Comparison of ENCODE assay signal across 24 mouse cellular contexts in the genomic region with DNA sequence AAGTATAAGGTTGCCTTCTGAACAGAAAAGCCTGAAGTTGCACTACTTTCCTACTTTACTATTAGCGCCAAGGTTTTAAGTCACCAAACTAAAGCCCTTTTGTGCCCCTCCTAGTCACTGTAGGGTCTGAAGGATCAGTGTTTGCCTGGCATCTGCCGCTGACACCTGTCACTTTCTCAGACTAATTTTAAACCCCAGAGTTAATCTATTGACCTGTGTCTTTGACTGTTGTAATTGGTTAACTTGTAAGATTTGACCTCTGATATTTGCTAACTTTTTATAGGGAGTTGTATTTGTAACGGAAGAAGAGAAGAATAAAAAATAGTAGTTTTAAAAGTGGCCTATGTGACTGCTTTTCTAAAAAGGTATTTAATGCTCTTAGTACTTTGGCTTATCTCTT. TPM values are rescaled to one million over a fixed set of nuclear protein-coding genes. Genes with fewer than 3 reads are reported as not detected.
DNase-seq lines count a peak whose midpoint lies in the region; ATAC-seq and TF ChIP-seq lines count a peak whose summit lies in the region.
"Had no signal": no experiment of that assay in that cellular context is flagged by ENCODE, and none has a peak within 500 bp of the region (broad histone marks: within the 10 kb centered on the region; RNA-seq: fewer than 3 reads in every experiment).

No protein-coding gene starts in this region.

- no peak overlapping the region for H3K9ac ChIP-seq in kidney, embryonic 16.5 days (replicated peaks; ENCODE audit: low read length)
- H3K9ac ChIP-seq in midbrain, embryonic 11.5 days (ENCODE audit: low read length), result no peak overlapping the region
- no peak overlapping the region for H3K9ac ChIP-seq in midbrain, embryonic 13.5 days (replicated peaks)
- H3K9ac ChIP-seq: embryonic facial prominence, embryonic 12.5 days; forebrain, embryonic 13.5 days; forebrain, embryonic 15.5 days had no signal

- no peak for DNase-seq in gastrocnemius, adult 2 months
- no peak for DNase-seq in gastrocnemius, adult 18-20 months (ENCODE audit: low spot score)
- DNase-seq in kidney, adult 9 months, result peak; percentile 65
- peak; percentile 72 for DNase-seq in midbrain, embryonic 11.5 days (ENCODE audit: low spot score, missing footprints)
- DNase-seq: adrenal gland, adult 8-10 months; adrenal gland, postnatal 14 days; adrenal gland, postnatal 36 days; B cell, adult 2 months; cerebellum, adult 11-12 months; cerebellum, adult 2 months; cerebellum, adult 9-10 months; cerebellum, postnatal 10 days; cerebellum, postnatal 25 days had no signal

- ATAC-seq in kidney, embryonic 16.5 days (ENCODE audit: low FRiP score, low TSS enrichment), result no peak
- no peak for ATAC-seq in midbrain, embryonic 11.5 days (ENCODE audit: low FRiP score)
- ATAC-seq in midbrain, embryonic 13.5 days, result no peak
- ATAC-seq: activated CD4-positive, CD25-positive, alpha-beta regulatory T cell, adult 4 months; CD4-positive, CD25-positive, alpha-beta regulatory T cell, adult 4 months; forebrain, embryonic 13.5 days; forebrain, embryonic 15.5 days; Patski had no signal

- H3K9me3 ChIP-seq in kidney, embryonic 16.5 days (ENCODE audit: low read length), result no peaks in the 10 kb centered on the region
- no peaks in the 10 kb centered on the region for H3K9me3 ChIP-seq in midbrain, embryonic 11.5 days (ENCODE audit: control insufficient read depth, low read length)
- no peaks in the 10 kb centered on the region for H3K9me3 ChIP-seq in midbrain, embryonic 13.5 days
- H3K9me3 ChIP-seq: embryonic facial prominence, embryonic 10.5 days; embryonic facial prominence, embryonic 12.5 days; forebrain, embryonic 13.5 days; forebrain, embryonic 15.5 days; G1E had no signal

- no peaks in the 10 kb centered on the region for H3K27me3 ChIP-seq in kidney, embryonic 16.5 days (ENCODE audit: insufficient read depth, low read length)
- H3K27me3 ChIP-seq in midbrain, embryonic 11.5 days (ENCODE audit: control insufficient read depth, insufficient read depth, low read length), result no peaks in the 10 kb centered on the region
- H3K27me3 ChIP-seq in midbrain, embryonic 13.5 days, result no peaks in the 10 kb centered on the region
- H3K27me3 ChIP-seq: CH12.LX; embryonic facial prominence, embryonic 12.5 days; forebrain, embryonic 13.5 days; forebrain, embryonic 15.5 days; Patski had no signal

- H3K4me2 ChIP-seq in kidney, embryonic 16.5 days (replicated peaks; ENCODE audit: low read depth, low read length), result no peak overlapping the region
- no peak overlapping the region for H3K4me2 ChIP-seq in midbrain, embryonic 11.5 days
- no peak overlapping the region for H3K4me2 ChIP-seq in midbrain, embryonic 13.5 days (replicated peaks)
- H3K4me2 ChIP-seq: embryonic facial prominence, embryonic 12.5 days; forebrain, embryonic 13.5 days; forebrain, embryonic 15.5 days had no signal

- H3K36me3 ChIP-seq in kidney, embryonic 16.5 days (ENCODE audit: insufficient read depth, low read length), result peaks cover 29% of the 10 kb centered on the region
- peaks cover 11% of the 10 kb centered on the region for H3K36me3 ChIP-seq in midbrain, embryonic 11.5 days (ENCODE audit: control insufficient read depth, insufficient read depth, low read length)
- peaks cover 56% of the 10 kb centered on the region for H3K36me3 ChIP-seq in midbrain, embryonic 13.5 days

- intact Hi-C loops in gastrocnemius, adult 2 months (cut with DNase I), result loop anchor here (5.0 kb wide), 1 partner anchor 44 kb away; no protein-coding TSS in a partner anchor

- WGBS in kidney, embryonic 16.5 days, result 89% methylated on average over 3 of the region's 3 CpGs
- WGBS in midbrain, embryonic 11.5 days, result 92% methylated on average over 3 of the region's 3 CpGs
- WGBS in midbrain, embryonic 13.5 days, result 90% methylated on average over 3 of the region's 3 CpGs

- no peaks in the 10 kb centered on the region for H3K4me1 ChIP-seq in kidney, embryonic 16.5 days (ENCODE audit: insufficient read depth, low read length)
- no peaks in the 10 kb centered on the region for H3K4me1 ChIP-seq in midbrain, embryonic 11.5 days (ENCODE audit: control insufficient read depth, insufficient read depth, low read length)
- H3K4me1 ChIP-seq in midbrain, embryonic 13.5 days (replicated peaks), result no peaks in the 10 kb centered on the region
- H3K4me1 ChIP-seq: embryonic facial prominence, embryonic 10.5 days; embryonic facial prominence, embryonic 12.5 days; forebrain, embryonic 13.5 days; forebrain, embryonic 15.5 days had no signal

- H3K27ac ChIP-seq in gastrocnemius, adult 2 months, result peak overlapping the region; percentile 20; the same call in 1 of the 2 replicates
- H3K27ac ChIP-seq in kidney, embryonic 16.5 days (ENCODE audit: low read length), result no peak overlapping the region
- no peak overlapping the region for H3K27ac ChIP-seq in midbrain, embryonic 11.5 days (ENCODE audit: low read depth, low read length)
- no peak overlapping the region for H3K27ac ChIP-seq in midbrain, embryonic 13.5 days
- H3K27ac ChIP-seq: embryonic facial prominence, embryonic 10.5 days; embryonic facial prominence, embryonic 12.5 days; forebrain, embryonic 13.5 days; forebrain, embryonic 15.5 days had no signal

- no peak for TF ChIP-seq CTCF in gastrocnemius, adult 2 months (IDR thresholded peaks at IDR 0.05)

- H3K4me3 ChIP-seq in gastrocnemius, adult 2 months, result no peak overlapping the region
- no peak overlapping the region for H3K4me3 ChIP-seq in kidney, embryonic 16.5 days (ENCODE audit: low read length)
- no peak overlapping the region for H3K4me3 ChIP-seq in midbrain, embryonic 11.5 days (ENCODE audit: low read depth, low read length)
- no peak overlapping the region for H3K4me3 ChIP-seq in midbrain, embryonic 13.5 days (replicated peaks)
- H3K4me3 ChIP-seq: embryonic facial prominence, embryonic 10.5 days; embryonic facial prominence, embryonic 12.5 days; forebrain, embryonic 13.5 days; forebrain, embryonic 15.5 days had no signal

RNA-seq across cellular contexts. Expression of gene Il17ra, which starts 24.9 kb away (rescaled TPM):
- 1 to 10 TPM in 1 of 2 experiments, under 1 TPM in 1; 0.99 to 2.0 TPM for total RNA-seq in gastrocnemius, adult 2 months (2021)
- 1 to 10 TPM; 1.3 to 1.4 TPM for total RNA-seq in gastrocnemius, adult 18-20 months (2021)
- polyA plus RNA-seq in kidney, embryonic 16.5 days (2015; fragmentation: Nextera tagmentation; extraction: Ambion mirVana), result 4.6 and 5.1 TPM in 2 replicates
- polyA plus RNA-seq in midbrain, embryonic 11.5 days (2014; fragmentation: Nextera tagmentation; extraction: Ambion mirVana), result 1.6 and 2.0 TPM in 2 replicates
- polyA plus RNA-seq in midbrain, embryonic 13.5 days (2015; fragmentation: Nextera tagmentation; extraction: Ambion mirVana), result 2.9 and 4.4 TPM in 2 replicates

RNA-seq across cellular contexts. Expression of gene Tmem121b, which starts 55.4 kb away (rescaled TPM):
- total RNA-seq in gastrocnemius, adult 2 months (2021), result not detected
- not detected for total RNA-seq in gastrocnemius, adult 18-20 months (2021)
- 0.04 TPM in 2 replicates for polyA plus RNA-seq in kidney, embryonic 16.5 days (2015; fragmentation: Nextera tagmentation; extraction: Ambion mirVana)
- 0.78 and 0.88 TPM in 2 replicates for polyA plus RNA-seq in midbrain, embryonic 11.5 days (2014; fragmentation: Nextera tagmentation; extraction: Ambion mirVana)
- 2.6 and 3.0 TPM in 2 replicates for polyA plus RNA-seq in midbrain, embryonic 13.5 days (2015; fragmentation: Nextera tagmentation; extraction: Ambion mirVana)
- total RNA-seq: CH12.LX had no signal
- polyA plus RNA-seq: G1E had no signal

Comparison
In these comparisons a context has a peak if more than half of its experiments do, and no peak if none do; other contexts are left out.
1. DNase-seq: peak in kidney, adult 9 months (single experiment) and midbrain, embryonic 11.5 days (single experiment); none in gastrocnemius, adult 2 months (single experiment) and gastrocnemius, adult 18-20 months (single experiment).